Mouse (Mus musculus) embryonic facial prominence, embryonic 14.5 days (tissue): ENCODE measurements at regions not wholly inside any gene's neighbourhood (a gene's known extent, or its start where the extent isn't known, plus 50 kb on each side); places are given as distances from the start of the nearest gene placed in this dataset.

Experiments used
- ATAC-seq: fragments of 200-750 bp; cut with Nextera tagmentation; 2 replicates; pipeline ENCODE4 v1.8.0; 2017; ENCODE audit warnings: low read depth, moderate number of reproducible peaks, moderate TSS enrichment
- DNase-seq: peaks from one replicate; pipeline ENCODE4 v3.0.0-alpha.2; 2015; ENCODE audit warnings: low spot score
- H3K27ac ChIP-seq: fragments of 300-500 bp; sonication (generic); replicated peaks from 2 replicates; pipeline ENCODE4 v1.5.1; 2014; ENCODE audit warnings: low read depth, mild to moderate bottlenecking, low read length, moderate library complexity
- H3K27me3 ChIP-seq: fragments of 300-500 bp; sonication (generic); replicated peaks from 2 replicates; pipeline ENCODE4 v1.6.1; 2014; ENCODE audit warnings: low read length; ENCODE audit not compliant: control insufficient read depth, insufficient read depth
- H3K36me3 ChIP-seq: fragments of 300-500 bp; sonication (generic); 2 replicates; pipeline ENCODE4 v1.6.1; 2014; ENCODE audit warnings: low read length, mixed read lengths; ENCODE audit not compliant: control insufficient read depth, insufficient read depth
- H3K4me1 ChIP-seq: fragments of 300-500 bp; sonication (generic); 2 replicates; pipeline ENCODE4 v1.6.1; 2014; ENCODE audit warnings: antibody characterized with exemption, low read length; ENCODE audit not compliant: control insufficient read depth, insufficient read depth
- H3K4me2 ChIP-seq: fragments of 300-500 bp; sonication (generic); 2 replicates; pipeline ENCODE4 v1.6.1; 2014; ENCODE audit warnings: low read depth, mild to moderate bottlenecking, low read length, moderate library complexity, mixed read lengths
- H3K4me3 ChIP-seq: fragments of 300-500 bp; sonication (generic); 2 replicates; pipeline ENCODE4 v1.5.1; 2014; ENCODE audit warnings: low read depth, mild to moderate bottlenecking, low read length
- H3K9ac ChIP-seq: fragments of 300-500 bp; sonication (generic); 2 replicates; pipeline ENCODE4 v1.6.1; 2014; ENCODE audit warnings: low read depth, mild to moderate bottlenecking, low read length, moderate library complexity, mixed read lengths
- H3K9me3 ChIP-seq: fragments of 300-500 bp; sonication (generic); 2 replicates; pipeline ENCODE4 v1.6.1; 2016; ENCODE audit warnings: low read length; ENCODE audit not compliant: control insufficient read depth
- WGBS: fragments of 180-500 bp; shearing (Covaris S2); extraction: QIAGEN DNeasy Blood & Tissue Kit; methylation state at CpG from one replicate; pipeline ENCODE4 v1.1.7; 2014; 5-methylcytosine and 5-hydroxymethylcytosine counted together

DNA sequence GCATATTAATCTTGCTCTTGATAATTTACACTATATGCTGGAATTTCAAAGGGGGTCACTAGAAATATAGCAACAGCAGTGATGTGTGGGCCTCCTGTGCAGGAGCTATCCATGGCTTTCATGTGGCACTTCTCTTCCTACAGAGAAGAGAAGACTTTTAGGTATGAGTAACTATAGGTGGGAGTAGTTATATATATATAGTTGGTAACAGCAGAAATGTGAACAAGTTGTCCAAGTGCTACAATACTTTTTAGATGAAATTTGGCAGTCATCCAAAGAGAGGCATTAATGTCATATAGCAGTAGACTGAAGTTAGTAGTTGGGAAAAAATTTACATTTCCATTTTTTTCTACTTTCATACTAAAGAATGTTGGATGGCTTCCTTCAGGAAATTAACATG lies 593.4 kb upstream of the Slc39a10 start:
- no peak overlapping the region for H3K9ac ChIP-seq
- H3K4me1 ChIP-seq, result no peaks in the 10 kb centered on the region
- ATAC-seq (no peak), DNase-seq (peak; percentile 6)
- H3K4me2 ChIP-seq, result no peak overlapping the region
- no peak overlapping the region for H3K4me3 ChIP-seq
- H3K36me3 ChIP-seq, result no peaks in the 10 kb centered on the region
- no peaks in the 10 kb centered on the region for H3K27me3 ChIP-seq
- H3K9me3 ChIP-seq, result no peaks in the 10 kb centered on the region
- no peak overlapping the region for H3K27ac ChIP-seq

DNA sequence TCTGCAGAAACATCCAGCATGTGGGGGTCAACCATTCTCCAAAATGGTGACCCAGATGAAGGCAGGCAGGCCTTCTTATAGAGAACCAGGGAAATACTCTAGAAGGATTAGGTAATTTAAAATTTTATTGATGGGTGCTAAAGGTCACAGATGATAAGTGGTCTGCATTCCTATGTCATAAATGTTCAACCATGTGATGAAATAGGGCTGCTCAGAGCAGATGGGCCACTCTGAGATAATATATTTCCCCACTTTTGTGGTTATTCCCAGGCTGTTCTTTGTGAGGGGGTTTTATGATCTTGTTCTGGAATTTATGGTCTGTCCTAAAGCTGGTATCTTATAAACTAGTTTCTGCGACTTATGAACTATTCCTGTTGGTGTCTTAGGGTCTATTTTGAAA lies 586.4 kb upstream of the Slc39a10 start:
- Histone ChIP-seq H3K27ac (no peak overlapping the region), H3K36me3 (no peaks in the 10 kb centered on the region), H3K9me3 (no peaks in the 10 kb centered on the region), H3K27me3 (no peaks in the 10 kb centered on the region), H3K4me2 (no peak overlapping the region), H3K9ac (no peak overlapping the region), H3K4me3 (no peak overlapping the region), H3K4me1 (no peaks in the 10 kb centered on the region)
- ATAC-seq (no peak), DNase-seq (no peak)
- 82% methylated on average over 1 of the region's 1 CpGs for WGBS

DNA sequence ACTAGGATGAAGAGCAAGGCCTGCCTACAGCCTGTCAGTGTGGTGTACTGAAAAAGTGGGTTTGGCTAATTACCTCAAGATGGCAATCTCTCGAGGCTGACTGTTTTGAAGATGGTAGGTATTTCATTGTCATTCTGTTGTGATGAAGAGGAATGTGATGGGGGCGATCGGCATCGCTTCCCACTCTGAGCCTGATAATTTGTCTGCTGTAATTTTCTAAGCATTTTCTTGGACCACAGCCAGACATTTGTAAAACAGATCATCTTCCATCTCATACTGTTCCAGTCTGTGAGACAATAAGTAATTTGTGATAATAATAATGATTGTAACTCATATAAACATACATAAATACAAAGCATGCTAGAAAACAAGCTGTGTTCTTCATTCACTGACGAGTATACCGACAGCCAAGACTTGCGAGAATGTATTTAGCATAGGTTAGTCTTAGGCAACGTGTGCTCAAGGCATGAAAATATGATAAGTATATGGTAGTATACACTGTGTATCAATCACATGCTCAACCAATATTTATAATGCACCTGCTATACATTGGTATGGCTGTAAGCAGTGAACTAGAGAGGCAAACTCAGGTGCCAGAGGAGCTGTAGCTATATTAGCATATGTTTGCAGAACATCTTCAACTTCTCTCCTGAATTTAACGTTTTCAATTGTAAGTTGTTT lies 574.1 kb upstream of the Slc39a10 start:
- Histone ChIP-seq H3K4me2 (no peak overlapping the region), H3K36me3 (no peaks in the 10 kb centered on the region), H3K9me3 (no peaks in the 10 kb centered on the region), H3K4me3 (no peak overlapping the region), H3K27ac (no peak overlapping the region), H3K9ac (no peak overlapping the region), H3K27me3 (no peaks in the 10 kb centered on the region), H3K4me1 (no peaks in the 10 kb centered on the region)
- DNase-seq (peak; percentile 7), ATAC-seq (no peak)
- 72% methylated on average over 9 of the region's 9 CpGs for WGBS

DNA sequence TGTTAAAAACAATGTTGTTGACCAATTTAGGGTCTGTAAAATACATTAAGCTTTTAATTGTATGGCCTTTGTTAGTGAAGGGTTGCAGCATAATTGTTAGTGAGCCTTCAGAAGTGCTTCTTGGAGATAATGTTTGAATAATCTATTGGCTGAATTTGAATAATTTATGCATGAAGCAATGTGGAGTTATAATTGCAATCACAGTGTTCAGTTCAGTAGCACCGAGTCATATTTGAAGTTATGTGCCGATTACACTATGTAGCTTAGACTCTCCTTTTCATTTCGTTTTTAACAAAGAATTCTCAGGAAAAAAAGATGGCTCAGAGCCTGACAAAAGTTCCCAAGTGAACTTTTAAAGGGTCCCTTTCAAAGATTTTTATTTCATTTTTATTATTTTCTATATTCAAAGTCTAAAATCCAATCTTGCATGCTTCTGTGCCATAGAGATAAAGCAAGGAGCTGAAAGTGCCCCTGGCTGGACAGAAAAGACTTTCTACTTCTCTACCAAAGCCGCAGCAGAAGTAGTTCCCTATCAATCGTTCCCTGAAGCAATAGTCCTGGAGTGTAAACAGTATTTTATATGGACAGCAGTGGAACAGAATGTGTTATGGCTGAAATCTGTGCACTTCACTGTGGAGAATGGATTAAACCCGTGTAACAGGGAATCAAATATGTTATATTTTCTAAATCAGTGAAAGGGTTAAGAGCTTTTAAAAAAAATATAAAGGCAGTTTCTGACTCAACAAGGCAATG lies 556.3 kb upstream of the Slc39a10 start:
- WGBS, result 70% methylated on average over 6 of the region's 6 CpGs

DNA sequence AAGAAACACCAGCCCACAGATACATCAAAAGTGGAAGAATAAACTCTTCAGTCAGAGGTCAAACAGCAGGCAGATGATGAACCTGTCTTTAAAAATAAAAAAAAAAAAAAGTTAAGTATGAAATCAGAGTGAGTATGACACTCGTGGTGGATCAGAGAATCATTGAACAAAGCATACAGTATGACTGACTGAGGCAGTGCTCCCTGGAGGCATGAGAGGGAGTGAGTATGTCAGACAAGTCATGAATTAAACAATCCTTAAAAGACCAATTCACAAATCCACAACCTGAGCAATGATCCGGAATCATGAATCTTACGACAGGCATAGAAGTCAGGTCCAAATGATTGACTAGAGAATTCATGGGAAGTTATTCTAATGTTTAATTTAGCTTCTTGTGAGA lies 555.4 kb upstream of the Slc39a10 start:
- DNase-seq, result no peak
- H3K27ac ChIP-seq, result no peak overlapping the region
- H3K9ac ChIP-seq, result no peak overlapping the region
- WGBS, result 64% methylated on average over 3 of the region's 3 CpGs
- H3K27me3 ChIP-seq, result no peaks in the 10 kb centered on the region
- no peaks in the 10 kb centered on the region for H3K9me3 ChIP-seq
- no peak overlapping the region for H3K4me3 ChIP-seq
- no peaks in the 10 kb centered on the region for H3K36me3 ChIP-seq
- ATAC-seq, result no peak
- H3K4me2 ChIP-seq, result no peak overlapping the region
- no peaks in the 10 kb centered on the region for H3K4me1 ChIP-seq

More for the DNA sequence above, 556.3 kb upstream of the Slc39a10 start:
- Histone ChIP-seq H3K4me3 (no peak overlapping the region), H3K27ac (no peak overlapping the region), H3K9me3 (no peaks in the 10 kb centered on the region), H3K9ac (no peak overlapping the region), H3K4me2 (no peak overlapping the region), H3K36me3 (no peaks in the 10 kb centered on the region), H3K4me1 (no peaks in the 10 kb centered on the region), H3K27me3 (no peaks in the 10 kb centered on the region)
- ATAC-seq, result no peak
- DNase-seq, result no peak

DNA sequence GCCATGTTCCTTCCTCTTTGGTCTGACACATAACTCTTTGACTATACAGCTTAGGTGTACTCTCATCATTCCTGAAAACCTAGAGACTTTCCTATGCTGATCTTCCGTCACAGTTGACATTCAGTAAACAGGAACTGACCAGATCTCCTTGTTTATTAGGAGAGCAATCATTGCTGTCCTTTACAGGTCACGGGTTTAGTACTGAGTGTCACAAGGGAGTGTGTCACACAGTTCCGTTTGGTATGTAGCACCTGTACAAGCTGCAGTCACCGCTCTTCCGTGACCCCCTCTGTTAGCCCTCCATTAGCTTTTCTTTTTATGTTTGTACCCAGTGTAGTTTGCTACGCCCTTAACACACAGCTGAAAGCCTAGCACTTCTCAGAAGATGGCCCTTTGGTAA lies 553.4 kb upstream of the Slc39a10 start:
- DNase-seq (no peak), ATAC-seq (no peak)
- H3K4me2 ChIP-seq, result no peak overlapping the region
- H3K9me3 ChIP-seq, result no peaks in the 10 kb centered on the region
- H3K36me3 ChIP-seq, result no peaks in the 10 kb centered on the region
- H3K4me3 ChIP-seq, result no peak overlapping the region
- no peaks in the 10 kb centered on the region for H3K27me3 ChIP-seq
- no peak overlapping the region for H3K9ac ChIP-seq
- 75% methylated on average over 6 of the region's 6 CpGs for WGBS
- no peaks in the 10 kb centered on the region for H3K4me1 ChIP-seq
- H3K27ac ChIP-seq, result no peak overlapping the region

DNA sequence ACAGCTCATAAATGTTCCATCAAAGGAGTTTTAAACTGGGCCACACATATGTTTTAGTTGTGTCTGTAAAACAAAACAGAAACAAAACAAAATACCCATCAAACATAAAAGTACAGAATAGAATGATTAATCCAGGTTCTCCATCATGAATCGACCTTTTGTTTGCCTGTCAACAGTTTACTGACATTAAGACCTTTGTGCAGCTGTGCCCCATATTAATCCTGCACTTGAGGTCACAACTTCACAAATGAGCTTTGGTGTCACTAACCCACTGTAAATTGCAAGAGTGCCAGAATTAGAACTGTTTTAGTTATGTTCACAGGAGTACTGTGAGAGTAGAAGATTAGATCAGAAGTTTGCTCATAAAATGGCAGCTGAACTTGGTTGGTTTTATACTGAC lies 540.2 kb upstream of the Slc39a10 start:
- Histone ChIP-seq H3K4me2 (no peak overlapping the region), H3K4me3 (no peak overlapping the region), H3K36me3 (no peaks in the 10 kb centered on the region), H3K4me1 (no peaks in the 10 kb centered on the region), H3K9me3 (no peaks in the 10 kb centered on the region), H3K9ac (no peak overlapping the region), H3K27me3 (no peaks in the 10 kb centered on the region), H3K27ac (no peak overlapping the region)
- DNase-seq, result no peak
- ATAC-seq, result no peak
- 62% methylated on average over 1 of the region's 1 CpGs for WGBS

DNA sequence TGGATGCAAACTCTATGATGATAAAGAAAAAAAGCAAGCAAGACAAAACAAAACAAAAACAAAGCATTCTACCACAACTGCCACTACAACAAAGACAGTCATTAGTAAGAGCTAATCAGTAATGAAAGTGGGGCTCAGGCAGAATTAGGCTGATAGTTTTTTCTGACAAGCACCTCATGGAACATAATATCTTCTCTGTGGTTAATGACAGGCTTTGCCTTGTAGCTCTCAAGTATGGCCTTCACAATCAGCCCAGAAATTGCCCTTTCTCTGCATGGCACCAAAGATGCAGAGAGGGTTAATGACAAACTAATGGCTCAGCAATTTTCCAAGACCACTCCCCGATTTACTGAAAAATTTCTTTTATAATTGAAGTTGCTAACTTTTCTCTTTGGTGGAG lies 512.5 kb upstream of the Slc39a10 start:
- Histone ChIP-seq H3K36me3 (no peaks in the 10 kb centered on the region), H3K27me3 (no peaks in the 10 kb centered on the region), H3K27ac (no peak overlapping the region), H3K9ac (no peak overlapping the region), H3K9me3 (no peaks in the 10 kb centered on the region), H3K4me3 (no peak overlapping the region), H3K4me1 (no peaks in the 10 kb centered on the region), H3K4me2 (no peak overlapping the region)
- DNase-seq, result no peak
- WGBS, result 47% methylated on average over 1 of the region's 1 CpGs
- no peak for ATAC-seq

DNA sequence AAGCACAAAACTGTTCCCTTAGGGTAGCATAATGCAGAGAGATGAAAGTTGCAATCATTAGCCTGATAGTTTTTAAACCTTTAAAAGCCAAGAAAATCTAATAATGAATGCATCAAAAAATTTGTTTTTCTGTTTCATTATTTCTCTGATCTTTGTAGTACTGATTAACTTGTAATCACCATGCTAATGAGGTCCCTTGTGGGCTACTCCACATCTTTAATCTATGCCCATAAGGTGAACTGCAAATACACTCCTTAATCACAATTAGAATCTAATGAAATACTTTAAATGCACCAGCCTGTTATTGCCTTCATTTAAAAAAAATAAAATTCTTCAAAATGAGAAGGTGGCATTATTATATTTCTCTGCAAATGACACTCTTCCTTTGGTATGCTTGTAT lies 493.9 kb upstream of the Slc39a10 start:
- DNase-seq, result no peak

More for the DNA sequence above, 493.9 kb upstream of the Slc39a10 start:
- no peak overlapping the region for H3K27ac ChIP-seq
- no peaks in the 10 kb centered on the region for H3K9me3 ChIP-seq
- no peak overlapping the region for H3K4me3 ChIP-seq
- no peak overlapping the region for H3K9ac ChIP-seq
- H3K4me2 ChIP-seq, result no peak overlapping the region
- no peaks in the 10 kb centered on the region for H3K27me3 ChIP-seq
- no peaks in the 10 kb centered on the region for H3K36me3 ChIP-seq
- no peaks in the 10 kb centered on the region for H3K4me1 ChIP-seq
- no peak for ATAC-seq
